In the genomic region with DNA sequence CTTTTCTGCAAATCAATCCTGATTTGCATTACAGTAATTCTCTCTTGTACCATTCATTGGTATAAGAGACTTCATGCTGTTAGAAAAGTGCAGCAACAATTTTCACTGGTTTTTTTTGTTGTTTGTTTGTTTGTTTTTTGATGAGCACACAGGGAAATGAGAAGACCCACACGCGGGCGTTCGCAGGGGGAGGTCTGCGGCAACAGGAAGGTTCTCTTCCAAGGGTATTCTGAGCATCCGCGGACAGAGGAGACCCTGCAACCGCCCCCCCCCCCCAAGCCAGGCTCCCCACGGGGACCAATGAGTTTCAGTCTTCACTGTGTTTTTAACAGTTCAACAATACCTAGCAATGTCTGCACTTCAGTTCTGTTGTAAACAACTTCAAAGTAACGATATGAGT, we compare ENCODE assay signal across 23 mouse cellular contexts. TPM values are rescaled to one million over a fixed set of nuclear protein-coding genes. Genes with fewer than 3 reads are reported as not detected.
"Had no signal": no experiment of that assay in that cellular context is flagged by ENCODE, and none has a peak within 500 bp of the region (broad histone marks: within the 10 kb centered on the region; RNA-seq: fewer than 3 reads in every experiment).

No protein-coding gene starts in this region.

- H3K36me3 ChIP-seq: neural tube, embryonic 13.5 days; neural tube, embryonic 15.5 days; stomach, embryonic 15.5 days had no signal

- H3K27ac ChIP-seq: neural tube, embryonic 13.5 days; neural tube, embryonic 15.5 days; stomach, embryonic 15.5 days; stomach, postnatal 0 days had no signal

- H3K9ac ChIP-seq: neural tube, embryonic 13.5 days; neural tube, embryonic 15.5 days; stomach, embryonic 15.5 days had no signal

- H3K4me1 ChIP-seq: neural tube, embryonic 13.5 days; neural tube, embryonic 15.5 days; stomach, embryonic 15.5 days had no signal

- H3K4me3 ChIP-seq: neural tube, embryonic 13.5 days; neural tube, embryonic 15.5 days; stomach, embryonic 15.5 days had no signal

- H3K4me2 ChIP-seq: neural tube, embryonic 13.5 days; neural tube, embryonic 15.5 days; stomach, embryonic 15.5 days had no signal

- H3K27me3 ChIP-seq: neural tube, embryonic 13.5 days; neural tube, embryonic 15.5 days; stomach, embryonic 15.5 days had no signal

- H3K9me3 ChIP-seq: neural tube, embryonic 13.5 days; neural tube, embryonic 15.5 days; stomach, embryonic 15.5 days had no signal

- DNase-seq: retina, postnatal 1 day; right cerebral cortex, adult 18-20 months; right cerebral cortex, postnatal 14 days; right cerebral cortex, postnatal 25 days; right cerebral cortex, postnatal 4 days; spleen, adult 18-20 months; thymus, adult 18-20 months; thymus, adult 2 months; thymus, postnatal 14 days; thymus, postnatal 25 days; thymus, postnatal 36 days; thymus, postnatal 4 days had no signal

RNA-seq across cellular contexts. Expression of gene Fthl17e, which starts 13.8 kb away (rescaled TPM):
- polyA plus RNA-seq: neural tube, embryonic 13.5 days; neural tube, embryonic 14.5 days; neural tube, embryonic 15.5 days; small intestine, adult 2 months; spleen, adult 2 months; stomach, embryonic 14.5 days; stomach, embryonic 15.5 days; stomach, embryonic 16.5 days; stomach, postnatal 0 days; thymus, adult 2 months; thymus, postnatal 0 days; urinary bladder, adult 2 months had no signal

RNA-seq across cellular contexts. Expression of gene Fthl17d, which starts 32.9 kb away (rescaled TPM):
- polyA plus RNA-seq: neural tube, embryonic 13.5 days; neural tube, embryonic 14.5 days; neural tube, embryonic 15.5 days; small intestine, adult 2 months; spleen, adult 2 months; stomach, embryonic 14.5 days; stomach, embryonic 15.5 days; stomach, embryonic 16.5 days; stomach, postnatal 0 days; thymus, adult 2 months; thymus, postnatal 0 days; urinary bladder, adult 2 months had no signal

RNA-seq across cellular contexts. Expression of gene Fthl17c, which starts 43.1 kb away (rescaled TPM):
- polyA plus RNA-seq: neural tube, embryonic 13.5 days; neural tube, embryonic 14.5 days; neural tube, embryonic 15.5 days; small intestine, adult 2 months; spleen, adult 2 months; stomach, embryonic 14.5 days; stomach, embryonic 15.5 days; stomach, embryonic 16.5 days; stomach, postnatal 0 days; thymus, adult 2 months; thymus, postnatal 0 days; urinary bladder, adult 2 months had no signal

RNA-seq across cellular contexts. Expression of gene Fthl17f, which starts 43.3 kb away (rescaled TPM):
- polyA plus RNA-seq: neural tube, embryonic 13.5 days; neural tube, embryonic 14.5 days; neural tube, embryonic 15.5 days; small intestine, adult 2 months; spleen, adult 2 months; stomach, embryonic 14.5 days; stomach, embryonic 15.5 days; stomach, embryonic 16.5 days; stomach, postnatal 0 days; thymus, adult 2 months; thymus, postnatal 0 days; urinary bladder, adult 2 months had no signal

RNA-seq across cellular contexts. Expression of gene Fthl17b, which starts 56.7 kb away (rescaled TPM):
- polyA plus RNA-seq: neural tube, embryonic 13.5 days; neural tube, embryonic 14.5 days; neural tube, embryonic 15.5 days; small intestine, adult 2 months; spleen, adult 2 months; stomach, embryonic 14.5 days; stomach, embryonic 15.5 days; stomach, embryonic 16.5 days; stomach, postnatal 0 days; thymus, adult 2 months; thymus, postnatal 0 days; urinary bladder, adult 2 months had no signal
